Mouse (Mus musculus): ENCODE measurements around the gene Dnmt3l. TPM values are rescaled to one million over a fixed set of nuclear protein-coding genes. Genes with fewer than 3 reads are reported as not detected.
A peak's percentile ranks its signal among the peaks of the same experiment; 100 is the strongest.

Gene Dnmt3l
- polyA plus RNA-seq, 1 experiment from 2014 or later, result 0.62 TPM

DNA sequence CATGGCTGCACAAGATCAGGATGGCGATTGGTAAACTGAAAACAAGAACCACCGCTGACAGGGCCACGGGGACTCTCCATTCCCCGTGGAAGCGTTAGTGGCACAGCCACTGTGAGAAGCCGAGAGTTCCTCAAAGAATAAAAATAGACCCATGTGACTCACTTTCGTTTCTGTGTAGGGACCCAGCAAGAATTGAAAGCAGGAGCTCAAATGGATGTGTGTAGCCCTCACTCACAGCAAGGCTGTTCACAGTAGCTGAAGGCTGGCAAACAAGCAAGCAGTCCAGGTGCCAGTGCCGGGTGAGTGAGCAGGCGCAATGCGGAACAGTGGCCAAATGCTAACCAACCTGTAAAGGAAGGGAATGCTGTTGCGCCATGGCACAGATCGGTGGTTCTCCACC is 63.8 kb downstream of the Dnmt3l start:
- Histone ChIP-seq H3K27ac (peak overlapping the region; percentile 81), H3K4me3 (replicated peaks; ENCODE audit: low read depth, low read length) (no peak overlapping the region), H3K9ac (ENCODE audit: low read depth, low read length) (no peak overlapping the region), H3K4me2 (ENCODE audit: low read length) (0 out of 2 replicates have a peak overlapping the region, but pooled peaks have one; percentile 2), H3K9me3 (replicated peaks; ENCODE audit: low read length) (no peaks in the 10 kb centered on the region), H3K4me1 (replicated peaks; ENCODE audit: insufficient read depth, low read length) (peaks cover 28% of the 10 kb centered on the region; the same call in 1 of the 2 replicates), H3K36me3 (ENCODE audit: insufficient read depth, low read length) (no peaks in the 10 kb centered on the region), H3K27me3 (ENCODE audit: insufficient read depth, low read length) (no peaks in the 10 kb centered on the region)
- 48% methylated on average over 12 of the region's 12 CpGs for WGBS
- TF ChIP-seq CTCF (IDR thresholded peaks at IDR 0.05; ENCODE audit: low read depth), result no peak
- DNase-seq (ENCODE audit: low spot score) (no peak), ATAC-seq (replicated peaks; ENCODE audit: low FRiP score, low read depth) (peak; percentile 47; the same call in 1 of the 2 replicates)

Other genes starting within 250 kb of the Dnmt3l start
- not detected in 2 replicates for gene Gm9639, start 246.9 kb upstream of the Dnmt3l start, polyA plus RNA-seq (2015; fragmentation: Nextera tagmentation; extraction: Ambion mirVana)
- not detected in 2 replicates for gene Gm19668, start 242.8 kb upstream of the Dnmt3l start, polyA plus RNA-seq (2015; fragmentation: Nextera tagmentation; extraction: Ambion mirVana)
- gene Gm9507, start 230.1 kb upstream of the Dnmt3l start, polyA plus RNA-seq (2015; fragmentation: Nextera tagmentation; extraction: Ambion mirVana), result not detected in 2 replicates
- not detected in 2 replicates for gene Gm2696, start 227.3 kb upstream of the Dnmt3l start, polyA plus RNA-seq (2015; fragmentation: Nextera tagmentation; extraction: Ambion mirVana)
- gene Krtap10-4, start 214.9 kb upstream of the Dnmt3l start, polyA plus RNA-seq (2015; fragmentation: Nextera tagmentation; extraction: Ambion mirVana), result not detected in 2 replicates
- gene Krtap10-10, start 206.0 kb upstream of the Dnmt3l start, polyA plus RNA-seq (2015; fragmentation: Nextera tagmentation; extraction: Ambion mirVana), result not detected in 2 replicates
- gene Gm36176, start 195.1 kb upstream of the Dnmt3l start, polyA plus RNA-seq (2015; fragmentation: Nextera tagmentation; extraction: Ambion mirVana), result not detected in 2 replicates
- gene Gm10318, start 189.1 kb upstream of the Dnmt3l start, polyA plus RNA-seq (2015; fragmentation: Nextera tagmentation; extraction: Ambion mirVana), result not detected in 2 replicates
- gene Gm3285, start 180.0 kb upstream of the Dnmt3l start, polyA plus RNA-seq (2015; fragmentation: Nextera tagmentation; extraction: Ambion mirVana), result not detected in 2 replicates
- gene Lrrc3, start 139.4 kb upstream of the Dnmt3l start, polyA plus RNA-seq (2015; fragmentation: Nextera tagmentation; extraction: Ambion mirVana), result 2.9 and 3.0 TPM in 2 replicates
- gene Trpm2, start 71.4 kb upstream of the Dnmt3l start, polyA plus RNA-seq (2015; fragmentation: Nextera tagmentation; extraction: Ambion mirVana), result 0.20 and 0.40 TPM in 2 replicates
- 29.8 and 32.0 TPM in 2 replicates for gene 1810043G02Rik, start 63.4 kb upstream of the Dnmt3l start, polyA plus RNA-seq (2015; fragmentation: Nextera tagmentation; extraction: Ambion mirVana)
- 78.8 and 86.6 TPM in 2 replicates for gene Pfkl, start 31.9 kb upstream of the Dnmt3l start, polyA plus RNA-seq (2015; fragmentation: Nextera tagmentation; extraction: Ambion mirVana)
- gene Aire, start 1.7 kb downstream of the Dnmt3l start, polyA plus RNA-seq (2015; fragmentation: Nextera tagmentation; extraction: Ambion mirVana), result 0.34 and 0.40 TPM in 2 replicates
- 6.3 and 6.5 TPM in 2 replicates for gene Icosl, start 27.4 kb downstream of the Dnmt3l start, polyA plus RNA-seq (2015; fragmentation: Nextera tagmentation; extraction: Ambion mirVana)
- 55.9 and 60.9 TPM in 2 replicates for gene D10Jhu81e, start 127.8 kb downstream of the Dnmt3l start, polyA plus RNA-seq (2015; fragmentation: Nextera tagmentation; extraction: Ambion mirVana)
- gene Pwp2, start 143.2 kb downstream of the Dnmt3l start, polyA plus RNA-seq (2015; fragmentation: Nextera tagmentation; extraction: Ambion mirVana), result 13.2 and 13.6 TPM in 2 replicates
- gene Trappc10, start 202.7 kb downstream of the Dnmt3l start, polyA plus RNA-seq (2015; fragmentation: Nextera tagmentation; extraction: Ambion mirVana), result 17.9 and 21.9 TPM in 2 replicates